Mouse (Mus musculus) MEL (cell line): ENCODE results near the gene Fbxo30. TPM values are rescaled to one million over a fixed set of nuclear protein-coding genes. Genes with fewer than 3 reads are reported as not detected.

ENCODE experiments used
- DNase-seq: peaks from one replicate; pipeline ENCODE4 v3.0.0; 2011; ENCODE audit warnings: low read depth, low spot score
- H3K27ac ChIP-seq: 2 replicates; pipeline ENCODE4 v1.5.1; 2012; ENCODE audit warnings: low read depth, mild to moderate bottlenecking, control low read depth, low read length, moderate library complexity; ENCODE audit not compliant: control insufficient read depth
- H3K27me3 ChIP-seq, 2 experiments: fragments of 150-350 bp in 1 of 2; sonication (generic) in 1 of 2; 2 replicates each; pipeline ENCODE4 v1.6.1; 2012; ENCODE audit warnings: low read length in 2 of 2, mild to moderate bottlenecking in 2 of 2, improper control_type of control experiment in 1 of 2, moderate library complexity in 1 of 2; ENCODE audit not compliant: insufficient read depth in 2 of 2, control insufficient read depth in 1 of 2
- H3K36me3 ChIP-seq, 2 experiments: 2 replicates each; pipeline ENCODE4 v1.6.1; 2012 to 2014; ENCODE audit warnings: low read length in 2 of 2, improper control_type of control experiment in 1 of 2, inconsistent platforms in 1 of 2, mild to moderate bottlenecking in 1 of 2; ENCODE audit not compliant: insufficient read depth in 2 of 2, control insufficient read depth in 1 of 2
- H3K4me1 ChIP-seq, 2 experiments: fragments of 150-350 bp in 1 of 2; sonication (generic) in 1 of 2; 2 replicates each; pipeline ENCODE4 v1.6.1; 2012; ENCODE audit warnings: low read length in 2 of 2, improper control_type of control experiment in 1 of 2, mild to moderate bottlenecking in 1 of 2; ENCODE audit not compliant: insufficient read depth in 2 of 2, control insufficient read depth in 1 of 2
- H3K4me3 ChIP-seq, 2 experiments: fragments of 150-350 bp in 1 of 2; sonication (generic) in 1 of 2; 2 replicates each; pipeline ENCODE4 v1.5.1; 2012; ENCODE audit warnings: low read depth in 2 of 2, low read length in 2 of 2, mild to moderate bottlenecking in 2 of 2, moderate library complexity in 2 of 2, control low read depth in 1 of 2, improper control_type of control experiment in 1 of 2; ENCODE audit not compliant: control insufficient read depth in 1 of 2, insufficient read depth in 1 of 2
- H3K79me2 ChIP-seq: 2 replicates; pipeline ENCODE4 v1.6.1; 2012; ENCODE audit warnings: mild to moderate bottlenecking, low read length, moderate library complexity; ENCODE audit not compliant: control insufficient read depth, poor library complexity, insufficient read depth
- H3K9ac ChIP-seq: 2 replicates; pipeline ENCODE4 v1.6.1; 2012; ENCODE audit warnings: low read depth, mild to moderate bottlenecking, control low read depth, low read length, moderate library complexity; ENCODE audit not compliant: control insufficient read depth, poor library complexity, severe bottlenecking
- H3K9me3 ChIP-seq: fragments of 150-350 bp; sonication (generic); replicated peaks from 2 replicates; pipeline ENCODE4 v1.6.1; 2012; ENCODE audit warnings: mild to moderate bottlenecking, low read length, improper control_type of control experiment, moderate library complexity; ENCODE audit not compliant: insufficient read depth
- CHD2 ChIP-seq: IDR thresholded peaks from 2 replicates; pipeline ENCODE4 v1.6.1; 2011; ENCODE audit warnings: low read length, improper control_type of control experiment
- CTCF ChIP-seq, 3 experiments: IDR thresholded peaks in 2 of 3; conservative IDR thresholded peaks in 1 of 3; 2 replicates each; pipeline ENCODE4 v1.5.1; 2011 to 2012; ENCODE audit warnings: low read length in 3 of 3, low read depth in 2 of 3, mild to moderate bottlenecking in 2 of 3, improper control_type of control experiment in 1 of 3, inconsistent platforms in 1 of 3, mixed read lengths in 1 of 3, moderate library complexity in 1 of 3; ENCODE audit not compliant: control insufficient read depth in 1 of 3, insufficient read depth in 1 of 3, poor library complexity in 1 of 3, severe bottlenecking in 1 of 3
- ELF1 ChIP-seq: IDR thresholded peaks from 2 replicates; pipeline ENCODE4 v1.6.1; 2014; ENCODE audit warnings: low read depth, mild to moderate bottlenecking, inconsistent platforms, low read length, improper control_type of control experiment, moderate library complexity
- GABPA ChIP-seq: IDR thresholded peaks from 2 replicates; pipeline ENCODE4 v1.6.1; 2012; ENCODE audit warnings: low read depth, mild to moderate bottlenecking, inconsistent platforms, low read length, improper control_type of control experiment, moderate library complexity
- HCFC1 ChIP-seq: IDR thresholded peaks from 2 replicates; pipeline ENCODE4 v1.6.1; 2012; ENCODE audit warnings: low read depth, mild to moderate bottlenecking, inconsistent platforms, low read length, improper control_type of control experiment, moderate library complexity
- KAT2A ChIP-seq: conservative IDR thresholded peaks from 2 replicates; pipeline ENCODE4 v1.6.1; 2012; ENCODE audit warnings: low read depth, low read length, improper control_type of control experiment, inconsistent platforms
- MAFK ChIP-seq: IDR thresholded peaks from 2 replicates; pipeline ENCODE4 v1.6.1; 2011; ENCODE audit warnings: low read depth, mild to moderate bottlenecking, low read length, improper control_type of control experiment, borderline replicate concordance
- MAX ChIP-seq: IDR thresholded peaks from 2 replicates; pipeline ENCODE4 v1.6.1; 2011; ENCODE audit warnings: low read length, improper control_type of control experiment
- MEF2A ChIP-seq: IDR thresholded peaks from 2 replicates; pipeline ENCODE4 v1.6.1; 2014; ENCODE audit warnings: low read depth, mild to moderate bottlenecking, inconsistent platforms, low read length, improper control_type of control experiment; ENCODE audit not compliant: poor library complexity, insufficient replicate concordance, severe bottlenecking; ENCODE audit errors: extremely low read depth
- MXI1 ChIP-seq: IDR thresholded peaks from 2 replicates; pipeline ENCODE4 v1.6.1; 2011; ENCODE audit warnings: mild to moderate bottlenecking, low read depth, low read length, improper control_type of control experiment
- MYB ChIP-seq: IDR thresholded peaks from 2 replicates; pipeline ENCODE4 v1.6.1; 2011; ENCODE audit warnings: mild to moderate bottlenecking, low read depth, low read length, improper control_type of control experiment
- NELFE ChIP-seq: IDR thresholded peaks from 2 replicates; pipeline ENCODE4 v1.6.1; 2011; ENCODE audit warnings: low read depth, low read length, improper control_type of control experiment
- NRF1 ChIP-seq: IDR thresholded peaks from 2 replicates; pipeline ENCODE4 v1.6.1; 2014; ENCODE audit warnings: low read depth, mild to moderate bottlenecking, inconsistent platforms, low read length, improper control_type of control experiment, moderate library complexity; ENCODE audit not compliant: poor library complexity, insufficient read depth, severe bottlenecking
- POLR2A ChIP-seq, 2 experiments: IDR thresholded peaks; 2 replicates each; pipeline ENCODE4 v1.6.1; 2011 to 2012; ENCODE audit warnings: low read length in 2 of 2, mild to moderate bottlenecking in 2 of 2, control low read depth in 1 of 2, improper control_type of control experiment in 1 of 2, low read depth in 1 of 2, moderate library complexity in 1 of 2; ENCODE audit not compliant: control insufficient read depth in 1 of 2, insufficient read depth in 1 of 2, poor library complexity in 1 of 2
- RAD21 ChIP-seq: IDR thresholded peaks from 2 replicates; pipeline ENCODE4 v1.6.1; 2011; ENCODE audit warnings: mild to moderate bottlenecking, low read depth, low read length, improper control_type of control experiment
- RCOR1 ChIP-seq: IDR thresholded peaks from 2 replicates; pipeline ENCODE4 v1.6.1; 2012; ENCODE audit warnings: low read depth, mild to moderate bottlenecking, inconsistent platforms, low read length, improper control_type of control experiment
- SIN3A ChIP-seq: IDR thresholded peaks from 2 replicates; pipeline ENCODE4 v1.6.1; 2012; ENCODE audit warnings: low read length, improper control_type of control experiment, inconsistent platforms
- SMC3 ChIP-seq: IDR thresholded peaks from 2 replicates; pipeline ENCODE4 v1.6.1; 2011; ENCODE audit warnings: low read depth, low read length, improper control_type of control experiment
- TAL1 ChIP-seq: IDR thresholded peaks from 2 replicates; pipeline ENCODE4 v1.6.1; 2012; ENCODE audit warnings: mild to moderate bottlenecking, inconsistent platforms, low read length, moderate library complexity, mixed read lengths
- TCF12 ChIP-seq: IDR thresholded peaks from 2 replicates; pipeline ENCODE4 v1.6.1; 2014; ENCODE audit warnings: low read depth, mild to moderate bottlenecking, inconsistent platforms, low read length, improper control_type of control experiment, moderate library complexity
- UBTF ChIP-seq: IDR thresholded peaks from 2 replicates; pipeline ENCODE4 v1.6.1; 2012; ENCODE audit warnings: low read depth, mild to moderate bottlenecking, inconsistent platforms, low read length, improper control_type of control experiment, moderate library complexity, borderline replicate concordance; ENCODE audit not compliant: insufficient read depth
- USF1 ChIP-seq: IDR thresholded peaks from 2 replicates; pipeline ENCODE4 v1.6.1; 2014; ENCODE audit warnings: low read depth, mild to moderate bottlenecking, inconsistent platforms, low read length, improper control_type of control experiment, moderate library complexity
- ZKSCAN1 ChIP-seq: IDR thresholded peaks from 2 replicates; pipeline ENCODE4 v1.6.1; 2012; ENCODE audit warnings: low read depth, mild to moderate bottlenecking, inconsistent platforms, low read length, improper control_type of control experiment, moderate library complexity
- ZMIZ1 ChIP-seq: IDR thresholded peaks from 2 replicates; pipeline ENCODE4 v1.6.1; 2012; ENCODE audit warnings: low read depth, mild to moderate bottlenecking, inconsistent platforms, low read length, improper control_type of control experiment, moderate library complexity
- polyA plus RNA-seq, 2 experiments: library from polyadenylated mRNA; stranded (reverse) in 1 of 2; unstranded in 1 of 2; fragments of >175 nt in 1 of 2; fragments of >200 nt in 1 of 2; gene quantifications; 2 replicates each; pipeline versions ENCODE4 v1.2.1 to v1.2.4; 2012; ENCODE audit warnings: low replicate concordance in 2 of 2, low read depth in 1 of 2; ENCODE audit not compliant: insufficient read length in 2 of 2, insufficient read depth in 1 of 2, missing spikeins in 1 of 2
- total RNA-seq: library from RNA; depleted of rRNA; stranded (reverse); fragments of 300-350 nt; gene quantifications from 2 replicates; pipeline ENCODE4 v1.2.3, GENCODE M21; 2012

The Fbxo30 gene
- total and polyA plus RNA-seq, 3 experiments = 10.1 to 10.8 TPM; not detected in 1

DNA sequence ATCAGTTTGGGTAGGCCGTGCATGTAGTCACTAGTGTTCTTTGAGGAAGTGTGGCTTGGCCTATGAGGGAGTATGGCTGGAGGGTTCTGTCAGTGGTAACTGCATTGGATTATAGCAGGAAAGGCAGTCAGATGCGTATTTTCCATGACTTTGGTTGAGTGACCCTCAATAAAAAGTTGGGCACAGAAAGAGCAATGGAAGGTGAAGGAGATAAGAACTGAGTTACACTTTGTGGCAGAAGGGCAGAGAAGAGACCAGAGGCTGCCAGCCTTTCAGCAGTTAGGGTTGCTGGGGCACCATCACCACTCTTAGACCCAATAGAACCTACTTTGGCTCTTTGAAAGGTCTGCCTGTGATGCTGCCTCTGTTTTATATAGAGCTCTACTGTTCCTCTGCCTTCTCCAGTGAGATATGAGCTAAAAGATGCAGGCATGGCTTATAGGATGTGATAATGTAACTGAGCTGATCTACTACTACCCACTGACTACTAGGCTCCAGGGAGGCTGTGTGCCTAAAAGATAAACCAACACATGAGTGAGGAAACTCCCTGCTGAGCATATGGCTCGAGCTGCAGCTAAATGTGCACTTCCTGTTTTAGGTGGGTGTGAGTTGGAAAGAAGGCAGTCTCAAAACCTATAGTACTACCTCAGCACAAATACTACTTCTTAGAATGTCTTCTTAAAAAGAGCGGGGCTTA lies 42.2 kb downstream of the Fbxo30 start (continued):
- TF ChIP-seq TCF12 (peak; percentile 92), CTCF (IDR thresholded peaks at IDR 0.05 in 2 of 3, conservative IDR thresholded peaks at IDR 0.05 in 1 of 3; ENCODE audit: control insufficient read depth in 1 of 3, insufficient read depth in 1 of 3, low read depth in 2 of 3, low read length in 3 of 3, poor library complexity in 1 of 3, severe bottlenecking in 1 of 3) (no peak), ELF1 (peak; percentile 84), CHD2 (no peak), ZKSCAN1 (no peak), RAD21 (no peak), HCFC1 (no peak; the same call in 1 of the 2 replicates), MYB (0 out of 2 replicates have a peak, but pooled peaks have one; percentile 32), RCOR1 (peak; percentile 85)
- TF ChIP-seq, all 39 proteins: peak for 20

DNA sequence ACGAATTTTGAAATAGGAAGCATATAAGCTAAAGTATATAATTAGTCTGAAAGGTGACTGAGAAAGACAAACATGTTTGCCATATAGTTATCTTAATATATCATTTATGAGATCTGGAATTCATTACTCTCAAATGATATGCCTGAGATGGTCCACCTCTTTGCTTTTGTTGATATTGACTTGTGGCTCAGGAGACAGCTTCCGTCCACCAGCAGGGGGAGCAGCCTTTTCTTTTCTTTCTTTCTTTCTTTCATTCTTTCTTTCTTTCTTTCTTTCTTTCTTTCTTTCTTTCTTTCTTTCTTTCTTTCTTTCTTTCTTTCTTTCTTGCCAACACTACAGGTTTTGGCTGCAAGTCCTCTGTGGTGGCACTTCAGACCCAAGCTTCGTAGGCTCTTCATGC lies 45.4 kb downstream of the Fbxo30 start:
- Histone ChIP-seq H3K4me3 (no peak overlapping the region), H3K4me1 (peaks cover 17 to 23% of the 10 kb centered on the region in 2 experiments)

DNA sequence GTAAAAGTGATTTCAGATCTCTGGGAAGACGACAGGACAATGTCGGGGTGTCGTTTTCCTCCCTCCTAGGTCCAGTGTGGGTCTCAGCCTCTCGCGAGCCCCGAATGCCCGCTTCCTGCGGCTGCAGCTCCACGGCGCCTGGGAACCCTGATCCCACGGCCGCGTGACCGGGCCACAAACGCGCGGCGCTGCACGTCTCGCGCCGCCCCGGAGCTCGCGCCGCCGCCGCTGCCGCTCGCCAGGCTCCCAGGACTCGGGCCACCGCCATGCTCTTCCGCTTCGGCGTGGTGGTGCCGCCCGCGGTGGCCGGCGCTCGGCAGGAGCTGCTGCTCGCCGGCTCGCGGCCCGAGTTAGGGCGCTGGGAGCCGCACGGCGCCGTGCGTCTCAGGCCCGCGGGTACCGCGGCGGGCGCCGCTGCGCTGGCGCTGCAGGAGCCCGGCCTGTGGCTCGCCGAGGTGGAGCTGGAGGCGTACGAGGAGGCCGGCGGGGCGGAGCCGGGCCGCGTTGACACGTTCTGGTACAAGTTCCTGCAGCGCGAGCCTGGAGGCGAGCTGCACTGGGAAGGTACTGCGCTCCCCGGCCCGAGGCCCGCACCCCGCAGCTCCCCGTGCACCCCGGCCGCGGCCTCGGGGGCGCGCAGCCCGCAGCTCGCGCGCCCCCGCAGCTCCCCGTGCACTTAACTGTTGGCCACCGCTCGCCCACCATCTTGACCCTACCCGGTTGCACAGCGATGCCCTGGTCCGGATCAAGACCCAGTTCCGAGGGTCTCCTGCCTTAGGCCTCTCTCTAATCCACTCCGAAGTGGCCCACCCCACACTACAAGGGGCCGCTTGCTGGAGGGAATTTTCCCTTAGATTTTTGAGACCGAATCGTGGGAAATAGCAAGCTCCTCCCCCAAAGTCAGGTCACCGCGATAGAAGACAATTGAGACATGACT lies 62.3 kb downstream of the Fbxo30 start, which contains the start of gene Epm2a:
Gene Epm2a (plus strand): TSS at position 200 of the 937 bp plus-strand sequence.
- no peaks in the 10 kb centered on the region for H3K9me3 ChIP-seq
- H3K79me2 ChIP-seq = peaks cover 5% of the 10 kb centered on the region; the same call in 1 of the 2 replicates
- H3K27ac ChIP-seq = peak within 1 kb of the TSS; percentile 33
- peak within 1 kb of the TSS; percentile 95 to 97 for H3K4me3 ChIP-seq
- DNase-seq = peak; percentile 75
- peaks cover 0 to 3% of the 10 kb centered on the region in 2 experiments; a peak in 2 of 4 replicates for H3K4me1 ChIP-seq
- peak within 1 kb of the TSS; percentile 98 for H3K9ac ChIP-seq
- H3K36me3 ChIP-seq = peaks cover 0 to 6% of the 10 kb centered on the region in 2 experiments; a peak in 2 of 4 replicates
- H3K27me3 ChIP-seq = peaks cover 0 to 3% of the 10 kb centered on the region in 2 experiments; a peak in 2 of 4 replicates
- TF ChIP-seq SIN3A (peak; percentile 26; the same call in 1 of the 2 replicates), MEF2A (no peak), NELFE (peak; percentile 54), ZKSCAN1 (no peak), CHD2 (peak; percentile 30; the same call in 1 of the 2 replicates), GABPA (no peak), TAL1 (no peak), MAFK (no peak), POLR2A (IDR thresholded peaks at IDR 0.05; ENCODE audit: control insufficient read depth in 1 of 2, insufficient read depth in 1 of 2, low read depth in 1 of 2, low read length in 2 of 2, poor library complexity in 1 of 2) (peak; percentile 56 to 80; a peak in 3 of 4 replicates), UBTF (peak; percentile 84; the same call in 1 of the 2 replicates), MAX (peak; percentile 51; the same call in 1 of the 2 replicates), NRF1 (0 out of 2 replicates have a peak, but pooled peaks have one; percentile 19), USF1 (peak; percentile 26; the same call in 1 of the 2 replicates), ZMIZ1 (no peak; the same call in 1 of the 2 replicates), RCOR1 (0 out of 2 replicates have a peak, but pooled peaks have one; percentile 31)

More for the DNA sequence above, 45.4 kb downstream of the Fbxo30 start:
- Histone ChIP-seq H3K27me3 (no peaks in the 10 kb centered on the region), H3K27ac (no peak overlapping the region), H3K36me3 (peaks cover 0 to 25% of the 10 kb centered on the region in 2 experiments; a peak in 2 of 4 replicates), H3K9ac (no peak overlapping the region), H3K79me2 (no peaks in the 10 kb centered on the region), H3K9me3 (no peaks in the 10 kb centered on the region)
- TF ChIP-seq KAT2A = no peak
- TF ChIP-seq MXI1 = no peak
- TF ChIP-seq SMC3 = peak; percentile 36
- TF ChIP-seq CTCF (IDR thresholded peaks at IDR 0.05 in 2 of 3, conservative IDR thresholded peaks at IDR 0.05 in 1 of 3; ENCODE audit: control insufficient read depth in 1 of 3, insufficient read depth in 1 of 3, low read depth in 2 of 3, low read length in 3 of 3, poor library complexity in 1 of 3, severe bottlenecking in 1 of 3) = peak; percentile 56 to 65 (median 63)
- DNase-seq = peak; percentile 39
